Mouse (Mus musculus): ENCODE data around the gene 4930590J08Rik. TPM values are rescaled to one million over a fixed set of nuclear protein-coding genes. Genes with fewer than 3 reads are reported as not detected.
"Not testable (repeated sequence)": the region's sequence is repeated elsewhere in the genome, so short reads cannot be mapped to it uniquely, and the experiment has no call there.

Gene 4930590J08Rik
- 1 to 10 TPM in 1 of 2 experiments, under 1 TPM in 1; 0.51 to 1.1 TPM for total RNA-seq (2021)
- long read RNA-seq, experiment 1, result 0 reads
- long read RNA-seq, experiment 2, partial matches to known transcripts, result 0 of 1 reads
- long read RNA-seq, experiment 2, other reads (novel, unspliced or antisense), result 1 of 1 reads

DNA sequence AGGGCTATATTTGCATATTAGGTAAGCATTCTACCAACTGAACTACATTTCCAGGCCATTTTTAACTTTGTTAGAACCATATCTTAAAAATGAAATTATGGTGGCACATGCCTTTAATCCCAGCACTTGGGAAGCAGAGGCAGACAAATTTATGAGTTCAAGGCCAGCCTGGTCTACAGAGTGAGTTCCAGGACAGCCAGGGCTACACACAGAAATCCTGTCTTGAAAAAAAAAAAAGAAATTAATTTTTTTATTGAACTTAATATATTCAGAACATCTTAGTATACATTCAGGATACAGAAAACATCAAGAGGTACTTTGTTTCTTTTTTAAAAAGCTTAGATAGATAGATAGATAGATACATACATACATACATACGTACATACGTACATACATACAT lies at the start of gene 4930590J08Rik:
TSS of gene 4930590J08Rik (plus strand) at position 301 of the 400 bp plus-strand sequence.
- not testable (repeated sequence) for DNase-seq

- no peak for DNase-seq
Observed at GRCm38 (mm10) chr6:91858339-91858738, 44.3 kb upstream of the 4930590J08Rik start.

GRCm38 (mm10) chr6:91862848-91863247 lies 39.8 kb upstream of the 4930590J08Rik start:
- DNase-seq, result no peak

- no peak for DNase-seq
Observed at GRCm38 (mm10) chr6:91864595-91864994, 38.0 kb upstream of the 4930590J08Rik start.

DNA sequence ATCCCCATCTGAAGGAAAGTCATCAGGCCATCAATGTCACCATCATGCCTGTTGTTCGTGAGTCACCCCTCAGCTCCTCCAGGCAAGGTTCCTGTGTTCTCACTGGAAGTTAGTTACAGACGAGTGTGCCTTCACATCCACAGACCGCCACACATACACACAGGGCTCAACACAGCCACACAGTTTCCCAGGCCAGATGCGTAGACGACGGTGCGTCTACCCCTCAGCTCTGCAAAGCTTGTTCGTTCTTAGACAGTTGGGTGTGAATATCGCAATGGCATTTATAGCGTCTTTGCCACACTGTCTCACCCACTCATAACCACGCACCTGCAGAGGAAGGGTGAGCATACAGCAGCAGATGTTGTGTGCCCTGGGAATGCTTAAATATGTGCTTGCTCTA lies 37.0 kb upstream of the 4930590J08Rik start:
- no peak for DNase-seq

DNA sequence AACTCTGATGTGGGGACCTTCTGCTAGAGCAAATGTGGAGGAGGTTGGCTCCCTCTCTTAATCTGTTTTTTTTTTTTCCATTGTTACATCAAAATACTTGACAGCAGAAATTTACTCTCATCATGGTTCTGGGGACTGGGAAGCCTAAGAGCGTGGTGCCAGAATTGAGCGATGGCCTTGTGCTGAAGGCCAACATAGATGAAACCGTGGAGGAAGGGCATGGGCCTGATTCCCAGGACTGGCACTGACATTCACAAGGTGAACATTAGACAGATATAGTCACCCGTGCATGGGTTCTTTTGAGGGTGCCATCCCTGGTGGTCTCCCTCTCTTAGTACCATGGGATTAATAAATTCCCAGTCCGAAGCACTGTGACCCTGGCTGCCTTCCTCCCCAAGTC lies 34.5 kb upstream of the 4930590J08Rik start:
- DNase-seq, result no peak

- no peak for DNase-seq
Observed at GRCm38 (mm10) chr6:91872781-91873180, 29.8 kb upstream of the 4930590J08Rik start.

DNA sequence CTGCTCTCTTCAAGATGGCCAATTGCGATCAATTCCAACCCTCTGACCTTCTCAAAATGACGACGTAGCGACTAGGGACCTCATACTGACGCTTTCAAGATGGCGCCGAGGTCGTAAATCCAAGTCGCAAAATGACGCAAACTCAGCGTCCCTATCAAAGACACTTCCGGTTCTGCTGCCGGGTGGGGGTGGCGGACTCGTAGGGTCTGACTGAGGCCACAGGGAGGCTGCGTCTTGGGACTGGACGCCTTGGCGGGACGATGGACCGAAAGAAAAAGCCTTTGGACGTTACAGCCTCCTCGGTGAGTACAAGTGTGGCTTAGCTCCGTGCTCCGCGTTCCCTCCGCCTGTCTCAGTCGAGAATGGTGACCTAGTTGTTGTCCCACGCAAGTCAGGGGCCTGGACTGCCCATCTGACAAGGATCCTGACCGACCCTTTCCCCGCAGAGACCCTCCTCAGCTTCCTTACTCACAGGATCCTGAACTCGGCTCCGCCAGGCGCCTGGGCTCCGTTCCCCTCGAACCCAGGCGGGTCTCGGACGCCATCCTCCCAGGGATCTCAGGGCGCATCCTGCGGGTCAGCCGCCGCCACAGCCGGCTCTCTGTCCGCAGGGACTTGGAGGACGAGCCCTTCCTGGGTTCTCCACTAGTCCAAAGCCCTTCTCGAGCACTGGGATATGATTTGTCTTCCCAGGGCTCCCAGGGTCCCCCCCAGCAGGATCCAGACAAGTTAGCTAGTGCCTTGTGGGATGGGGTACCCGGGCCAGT lies 24.5 kb upstream of the 4930590J08Rik start, which contains the start of gene Ccdc174:
TSS of gene Ccdc174 (plus strand) at position 169 of the 767 bp plus-strand sequence.
- peak; percentile 89 for DNase-seq

GRCm38 (mm10) chr6:91883859-91884258 lies 18.8 kb upstream of the 4930590J08Rik start:
- DNase-seq, result no peak

DNA sequence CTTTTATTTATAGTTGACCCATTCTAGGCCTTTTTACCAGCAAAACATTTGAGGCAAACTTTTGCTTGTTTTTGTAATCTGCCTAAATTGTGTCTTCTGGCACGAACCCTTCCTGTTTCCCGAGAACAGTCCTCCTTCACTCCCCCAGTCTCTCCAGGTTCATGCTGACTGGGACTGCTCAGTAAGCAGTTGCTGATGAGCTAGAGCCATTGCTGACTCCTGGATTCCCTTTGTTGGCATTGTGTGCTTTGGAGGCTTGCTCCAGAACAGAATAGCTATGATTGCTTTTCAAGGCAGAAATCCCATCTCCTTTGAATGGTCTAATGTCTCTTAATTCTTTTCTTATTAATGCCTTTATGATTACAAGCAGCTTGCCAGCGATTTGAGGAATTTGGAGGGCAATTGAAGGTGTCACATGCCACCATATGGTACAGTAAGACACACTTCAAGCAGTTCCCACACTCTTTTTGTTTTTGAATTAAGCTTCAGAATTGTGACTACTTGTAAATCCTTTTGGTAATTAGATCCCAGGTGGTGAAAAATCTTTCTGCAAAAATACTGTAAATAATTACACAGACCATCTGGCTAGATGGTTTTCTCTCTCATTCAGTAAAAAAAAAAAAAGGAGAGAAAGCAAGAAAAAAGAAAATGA lies 13.2 kb upstream of the 4930590J08Rik start:
- no peak for DNase-seq

GRCm38 (mm10) chr6:91890615-91891014 lies 12.0 kb upstream of the 4930590J08Rik start:
- DNase-seq, result no peak

DNA sequence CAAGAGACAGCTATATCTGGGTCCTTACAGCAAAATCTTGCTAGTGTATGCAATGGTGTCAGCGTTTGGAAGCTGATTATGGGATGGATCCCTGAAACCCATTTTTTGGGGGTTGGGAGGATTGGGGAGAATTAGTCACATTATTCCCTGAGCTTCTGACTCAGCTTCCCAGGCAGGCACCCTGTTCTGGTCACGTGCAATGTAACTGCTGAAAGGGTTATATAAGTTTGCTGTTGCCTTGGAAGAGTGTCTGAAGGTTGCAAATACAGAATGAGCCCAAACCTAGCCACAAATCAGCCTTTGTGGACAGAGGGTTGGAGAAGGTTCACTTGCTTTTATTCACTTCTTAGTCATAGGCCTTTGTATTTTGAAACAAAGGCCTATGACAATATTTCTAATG lies 10.8 kb upstream of the 4930590J08Rik start:
- DNase-seq, result no peak

- no peak for DNase-seq
Observed at GRCm38 (mm10) chr6:91896783-91897182, 5.8 kb upstream of the 4930590J08Rik start.

GRCm38 (mm10) chr6:91901505-91901904 lies 1.1 kb upstream of the 4930590J08Rik start:
- DNase-seq, result peak; percentile 18

DNA sequence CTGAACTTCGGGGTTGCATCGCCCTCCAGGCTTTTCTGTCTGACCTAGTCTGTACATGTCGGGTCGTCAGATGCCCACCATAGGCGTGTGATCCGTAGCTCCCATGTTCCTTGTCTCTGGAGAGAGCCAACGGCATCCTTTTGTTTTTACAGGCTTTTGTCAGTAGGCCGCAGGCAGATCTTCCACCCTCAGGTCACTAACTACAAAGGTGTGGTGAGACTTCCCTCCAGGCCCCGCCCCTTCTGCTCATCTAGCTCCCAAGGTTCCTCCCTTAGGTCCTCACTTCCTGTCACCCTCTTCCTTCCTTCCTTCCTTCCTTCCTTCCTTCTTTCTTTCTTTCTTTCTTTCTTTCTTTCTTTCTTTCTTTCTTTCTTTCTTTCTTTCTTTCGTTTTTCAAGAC lies 11.4 kb downstream of the 4930590J08Rik start:
- no peak for DNase-seq

DNA sequence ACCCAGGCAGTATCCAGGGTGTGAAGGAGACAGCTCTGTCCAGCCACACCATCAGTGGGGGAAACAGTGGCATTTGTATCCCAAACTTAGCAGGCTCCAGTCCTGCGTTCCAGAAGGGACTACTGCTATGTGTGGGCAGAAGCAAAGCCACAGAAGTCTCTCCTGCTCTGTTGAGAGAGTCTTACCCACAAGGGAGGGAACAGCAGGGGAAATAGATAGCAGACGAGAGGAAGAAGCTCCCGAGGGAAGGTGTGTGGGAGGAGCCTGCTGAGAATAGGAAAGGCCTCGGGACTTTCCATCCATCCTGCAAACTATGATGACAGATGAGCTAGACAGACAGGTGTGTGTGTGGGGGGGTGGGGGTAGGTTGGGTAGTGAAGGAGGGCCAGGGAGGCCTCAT lies 14.7 kb downstream of the 4930590J08Rik start:
- DNase-seq, result no peak

DNA sequence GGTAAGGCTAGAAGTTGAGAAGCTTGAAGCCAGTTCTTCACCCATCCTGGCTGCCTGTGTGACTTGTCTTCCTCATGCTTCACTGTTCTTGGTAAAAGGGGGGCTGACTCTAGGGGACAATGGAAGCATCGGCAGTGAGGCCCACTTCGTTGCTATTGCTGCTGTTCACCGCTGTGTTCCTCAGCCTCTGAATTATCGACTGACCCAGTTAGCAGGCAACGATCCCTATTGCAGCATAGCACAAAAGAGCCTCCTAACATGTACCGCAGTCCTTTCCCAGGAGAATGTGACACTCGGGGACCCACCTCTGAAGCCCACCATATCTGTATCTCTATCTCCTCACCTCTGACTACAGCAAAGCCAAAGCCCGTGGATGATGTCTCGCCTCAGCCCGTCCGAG lies 15.1 kb downstream of the 4930590J08Rik start:
- no peak for DNase-seq

DNA sequence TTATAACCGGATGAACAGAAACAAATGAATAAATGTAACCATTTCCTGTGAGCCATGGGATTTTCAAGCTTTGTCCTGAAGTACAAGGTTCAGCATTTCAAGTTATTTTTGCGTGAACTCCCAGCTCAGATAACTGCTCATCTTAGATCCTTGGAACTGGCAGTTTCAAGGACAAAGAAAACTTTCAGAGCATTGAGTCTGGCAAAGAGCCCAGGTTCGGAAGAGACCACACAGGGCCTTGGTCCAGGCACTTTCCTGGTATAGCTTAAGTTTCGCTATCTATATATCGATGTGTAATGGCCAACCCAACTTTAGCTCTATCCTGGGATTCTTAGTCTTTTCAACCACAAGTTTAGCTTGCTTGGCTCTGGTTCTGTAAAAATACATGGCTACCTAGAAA lies 28.6 kb downstream of the 4930590J08Rik start:
- no peak for DNase-seq

DNA sequence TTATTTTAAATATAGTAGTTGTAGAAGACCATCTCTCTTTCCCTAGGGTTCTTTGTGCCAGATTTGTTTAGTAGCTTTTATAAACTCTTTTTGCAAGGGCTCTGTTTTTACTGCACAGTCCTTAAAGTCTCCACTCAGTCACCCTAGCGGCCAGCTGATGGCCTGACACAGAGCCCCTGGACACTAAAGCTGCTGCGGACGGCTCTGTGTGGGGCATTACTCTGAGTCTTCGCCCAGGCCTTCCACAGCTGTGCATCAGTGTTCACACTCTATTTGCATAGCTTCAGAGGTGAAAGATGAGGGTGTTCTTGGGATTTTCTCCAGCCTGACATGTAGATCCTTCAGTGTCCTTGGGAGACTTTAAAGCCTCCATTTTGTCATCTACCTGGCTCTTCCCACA lies 35.9 kb downstream of the 4930590J08Rik start:
- DNase-seq, result no peak

GRCm38 (mm10) chr6:91948426-91948825 lies 45.8 kb downstream of the 4930590J08Rik start:
- DNase-seq, result no peak

- DNase-seq, result not testable (repeated sequence)
Observed at GRCm38 (mm10) chr6:91958015-91958414, 55.4 kb downstream of the 4930590J08Rik start.

DNA sequence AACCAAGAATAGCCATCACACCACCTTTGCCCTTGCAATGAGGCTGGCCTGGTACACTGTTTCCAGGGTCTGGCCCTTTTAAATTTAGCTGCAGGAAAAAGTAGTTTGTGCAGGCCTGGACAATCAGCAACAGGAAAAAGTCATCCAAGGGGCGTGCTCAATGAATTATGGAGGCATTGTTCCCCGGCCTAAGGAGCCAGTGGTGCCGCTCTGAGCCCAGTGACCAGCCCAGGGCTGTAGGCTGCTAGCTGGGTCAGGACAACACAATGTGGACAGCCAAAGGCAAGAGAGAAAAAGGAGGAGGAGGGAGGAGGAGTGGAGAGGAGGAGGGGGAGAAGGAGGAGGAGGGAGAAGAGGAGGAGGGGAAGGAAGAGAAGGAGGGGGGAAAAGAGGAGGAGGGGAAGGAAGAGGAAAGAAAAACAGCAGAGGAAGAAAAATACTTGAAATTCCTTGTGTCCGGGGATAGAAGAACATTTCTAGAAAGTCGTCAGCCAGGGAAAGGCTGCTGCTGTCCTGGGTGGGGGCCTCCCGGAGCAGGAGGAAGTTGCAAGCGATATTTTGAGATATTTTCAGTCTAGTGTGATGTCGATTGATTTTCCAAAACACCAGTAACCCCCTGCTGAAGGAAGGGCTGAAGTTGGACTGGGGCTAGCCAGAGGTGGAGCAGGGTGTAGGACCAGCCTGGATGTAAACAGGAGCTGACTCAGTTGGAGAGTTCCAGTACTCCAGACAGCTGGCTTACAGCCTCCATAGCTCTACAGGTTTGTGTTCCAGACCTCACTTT lies 57.6 kb downstream of the 4930590J08Rik start:
- peak; percentile 60 for DNase-seq

Data from gastrocnemius, postnatal 25 days (tissue).